14 mouse cellular contexts compared by ENCODE assay signal in genomic region chr12:106688156-106688740, GRCm38 (mm10).
DNase-seq lines count a peak whose midpoint lies in the region; ATAC-seq lines count a peak whose summit lies in the region.
"Had no signal": no experiment of that assay in that cellular context is flagged by ENCODE, and none has a peak within 500 bp of the region (broad histone marks: within the 10 kb centered on the region; RNA-seq: fewer than 3 reads in every experiment).

No protein-coding gene starts in this region.

- no peak overlapping the region for H3K9ac ChIP-seq in embryonic facial prominence, embryonic 14.5 days (ENCODE audit: low read depth, low read length)
- no peak overlapping the region for H3K9ac ChIP-seq in limb, embryonic 13.5 days
- H3K9ac ChIP-seq: liver, postnatal 0 days had no signal

- ATAC-seq in embryonic facial prominence, embryonic 14.5 days (ENCODE audit: low read depth): no peak
- no peak for ATAC-seq in limb, embryonic 13.5 days (ENCODE audit: low FRiP score, low read depth)
- no peak for ATAC-seq in CD4-positive, CD25-positive, alpha-beta regulatory T cell, adult 4 months
- ATAC-seq: liver, postnatal 0 days had no signal

- peak overlapping the region; percentile 12; the same call in 1 of the 2 replicates for H3K4me2 ChIP-seq in embryonic facial prominence, embryonic 14.5 days (ENCODE audit: low read depth, low read length)
- peak overlapping the region; percentile 51 for H3K4me2 ChIP-seq in limb, embryonic 13.5 days (replicated peaks)
- H3K4me2 ChIP-seq: heart, embryonic 11.5 days had no signal

- peak; percentile 4 for DNase-seq in embryo, embryonic 11 days
- DNase-seq in embryo, embryonic 10.5 days (ENCODE audit: low spot score): no peak
- peak; percentile 13 to 22 for DNase-seq in layer of hippocampus, postnatal 10 days (ENCODE audit: low spot score in 2 of 2)
- DNase-seq in layer of hippocampus, adult 9-11 months: no peak
- DNase-seq in embryonic facial prominence, embryonic 14.5 days (ENCODE audit: low spot score): no peak
- DNase-seq in kidney, postnatal 4 days: no peak
- DNase-seq: gastrocnemius, postnatal 14 days; heart, postnatal 36 days; liver, postnatal 0 days; lung, postnatal 4 days; retina, postnatal 1 day had no signal

- WGBS in embryonic facial prominence, embryonic 14.5 days: 78% methylated on average over 17 of the region's 17 CpGs
- WGBS in limb, embryonic 13.5 days: 39% methylated on average over 17 of the region's 17 CpGs

- no peaks in the 10 kb centered on the region for H3K9me3 ChIP-seq in embryonic facial prominence, embryonic 14.5 days (ENCODE audit: control insufficient read depth, low read length)
- no peaks in the 10 kb centered on the region for H3K9me3 ChIP-seq in limb, embryonic 13.5 days

- no peak overlapping the region for H3K4me3 ChIP-seq in embryonic facial prominence, embryonic 14.5 days (ENCODE audit: low read depth, low read length)
- peak overlapping the region; percentile 9; the same call in 1 of the 2 replicates for H3K4me3 ChIP-seq in limb, embryonic 13.5 days

- H3K27ac ChIP-seq in embryonic facial prominence, embryonic 14.5 days (replicated peaks; ENCODE audit: low read depth, low read length): no peak overlapping the region; the same call in 1 of the 2 replicates
- no peak overlapping the region for H3K27ac ChIP-seq in limb, embryonic 13.5 days

- H3K36me3 ChIP-seq in embryonic facial prominence, embryonic 14.5 days (ENCODE audit: control insufficient read depth, insufficient read depth, low read length): no peaks in the 10 kb centered on the region
- no peaks in the 10 kb centered on the region for H3K36me3 ChIP-seq in limb, embryonic 13.5 days

- H3K4me1 ChIP-seq in embryonic facial prominence, embryonic 14.5 days (ENCODE audit: control insufficient read depth, insufficient read depth, low read length): peaks cover 2% of the 10 kb centered on the region; the same call in 1 of the 2 replicates
- H3K4me1 ChIP-seq in limb, embryonic 13.5 days: peaks cover 23% of the 10 kb centered on the region

- no peaks in the 10 kb centered on the region for H3K27me3 ChIP-seq in embryonic facial prominence, embryonic 14.5 days (replicated peaks; ENCODE audit: control insufficient read depth, insufficient read depth, low read length)
- H3K27me3 ChIP-seq in limb, embryonic 13.5 days: peaks cover 3% of the 10 kb centered on the region; the same call in 1 of the 2 replicates

Comparison
In these comparisons a context has a peak if more than half of its experiments do, and no peak if none do; other contexts are left out.
1. DNase-seq: peak in embryo, embryonic 11 days (single experiment) and layer of hippocampus, postnatal 10 days (2 of 2); none in embryo, embryonic 10.5 days (single experiment), layer of hippocampus, adult 9-11 months (single experiment), embryonic facial prominence, embryonic 14.5 days (single experiment) and kidney, postnatal 4 days (0 of 2).